Mouse (Mus musculus) thymus, postnatal 36 days (tissue): ENCODE data around the gene Rtp2.
A peak's percentile ranks its signal among the peaks of the same experiment; 100 is the strongest.

Experiments used
- DNase-seq, 2 experiments: peaks; one replicate each; pipeline ENCODE4 v3.0.0; 2022; ENCODE audit warnings: mixed read lengths in 2 of 2

Gene Rtp2

GRCm38 (mm10) chr16:23932294-23932693 lies at the start of gene Rtp2:
Gene Rtp2 (minus strand): TSS chr16:23932394.
- no peak for DNase-seq

GRCm38 (mm10) chr16:23980991-23981720 lies 49.0 kb upstream of the Rtp2 start:
- DNase-seq: peak in 1 of 2 experiments; percentile 50

- DNase-seq: no peak
Measured at GRCm38 (mm10) chr16:23980201-23980870, 48.1 kb upstream of the Rtp2 start.

- DNase-seq: no peak
Measured at GRCm38 (mm10) chr16:23979446-23979845, 47.3 kb upstream of the Rtp2 start.

GRCm38 (mm10) chr16:23978495-23978894 lies 46.3 kb upstream of the Rtp2 start:
- DNase-seq: no peak

- DNase-seq: no peak
Measured at GRCm38 (mm10) chr16:23977732-23978131, 45.5 kb upstream of the Rtp2 start.

GRCm38 (mm10) chr16:23976196-23976595 lies 44.0 kb upstream of the Rtp2 start:
- DNase-seq: no peak

GRCm38 (mm10) chr16:23973635-23974367 lies 41.6 kb upstream of the Rtp2 start:
- no peak for DNase-seq

- no peak for DNase-seq
Measured at GRCm38 (mm10) chr16:23972901-23973300, 40.7 kb upstream of the Rtp2 start.

- peak in 1 of 2 experiments; percentile 15 for DNase-seq
Measured at GRCm38 (mm10) chr16:23972126-23972740, 40.0 kb upstream of the Rtp2 start.

- no peak for DNase-seq
Measured at GRCm38 (mm10) chr16:23969919-23970318, 37.7 kb upstream of the Rtp2 start.

- no peak for DNase-seq
Measured at GRCm38 (mm10) chr16:23968888-23969287, 36.7 kb upstream of the Rtp2 start.

- DNase-seq: peak; percentile 36 to 43
Measured at GRCm38 (mm10) chr16:23967301-23967700, 35.1 kb upstream of the Rtp2 start.

GRCm38 (mm10) chr16:23966066-23966465 lies 33.9 kb upstream of the Rtp2 start:
- peak in 1 of 2 experiments; percentile 15 for DNase-seq

- DNase-seq: no peak
Measured at GRCm38 (mm10) chr16:23964706-23965367, 32.6 kb upstream of the Rtp2 start.

GRCm38 (mm10) chr16:23963896-23964668 lies 31.9 kb upstream of the Rtp2 start:
- peak in 1 of 2 experiments; percentile 14 for DNase-seq

GRCm38 (mm10) chr16:23962401-23962800 lies 30.2 kb upstream of the Rtp2 start:
- peak; percentile 49 to 54 for DNase-seq

GRCm38 (mm10) chr16:23958938-23959337 lies 26.7 kb upstream of the Rtp2 start:
- no peak for DNase-seq

GRCm38 (mm10) chr16:23953959-23954260 lies 21.7 kb upstream of the Rtp2 start:
- DNase-seq: no peak

GRCm38 (mm10) chr16:23953189-23953958 lies 21.2 kb upstream of the Rtp2 start:
- no peak for DNase-seq

- DNase-seq: no peak
Measured at GRCm38 (mm10) chr16:23952101-23952727, 20.0 kb upstream of the Rtp2 start.
